Mouse (Mus musculus): ENCODE measurements around the gene Cstb.

DNA sequence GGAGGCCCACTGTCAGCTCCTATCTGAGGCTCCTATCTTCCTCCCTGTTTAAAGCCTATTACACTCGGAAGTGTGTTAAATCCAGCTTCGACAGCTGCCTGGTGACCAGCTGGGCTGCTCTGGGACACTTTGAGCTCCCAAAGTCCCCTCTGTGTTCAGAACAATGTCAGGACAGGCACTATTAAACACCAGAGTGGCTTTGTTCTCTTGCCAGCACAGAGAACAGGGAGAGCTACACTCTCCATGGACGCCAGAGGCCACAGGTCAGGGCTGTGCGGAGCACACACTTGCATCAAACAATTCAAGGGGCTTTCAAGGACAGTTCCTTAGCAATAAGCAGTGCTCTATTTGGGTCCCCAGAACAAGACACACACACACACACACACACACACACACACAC lies 27.2 kb downstream of the Cstb start:
- TF ChIP-seq CTCF (IDR thresholded peaks at IDR 0.05) (no peak), EP300 (IDR thresholded peaks at IDR 0.05) (no peak)

Data from lung, postnatal 0 days (tissue).